Mouse (Mus musculus): ENCODE results near the gene Asl. TPM values are rescaled to one million over a fixed set of nuclear protein-coding genes. Genes with fewer than 3 reads are reported as not detected.

Asl gene
- total and polyA plus RNA-seq, 2 experiments from 2014 or later, result 15.9 to 21.1 TPM

GRCm38 (mm10) chr5:130051073-130051860 is 22.2 kb upstream of the Asl start:
- H3K27ac ChIP-seq (ENCODE audit: low read depth), result no peak overlapping the region
- no peak overlapping the region for H3K4me2 ChIP-seq (ENCODE audit: low read depth, low read length)
- no peak overlapping the region for H3K4me3 ChIP-seq (ENCODE audit: low read depth, low read length)
- ATAC-seq (ENCODE audit: insufficient read depth, low read depth) (no peak), DNase-seq (ENCODE audit: low spot score) (no peak)
- H3K4me1 ChIP-seq (ENCODE audit: control insufficient read depth, insufficient read depth), result no peaks in the 10 kb centered on the region
- peaks cover 22% of the 10 kb centered on the region; the same call in 1 of the 2 replicates for H3K36me3 ChIP-seq (replicated peaks; ENCODE audit: control insufficient read depth, insufficient read depth, low read length)
- H3K27me3 ChIP-seq (ENCODE audit: control insufficient read depth, insufficient read depth, low read length), result peaks cover 27% of the 10 kb centered on the region
- H3K9ac ChIP-seq (replicated peaks; ENCODE audit: low read depth, low read length), result no peak overlapping the region
- no peak for TF ChIP-seq EP300 (IDR thresholded peaks at IDR 0.05; ENCODE audit: low read depth)
- TF ChIP-seq CTCF (IDR thresholded peaks at IDR 0.05; ENCODE audit: low read depth), result no peak
- no peaks in the 10 kb centered on the region for H3K9me3 ChIP-seq (replicated peaks; ENCODE audit: control insufficient read depth, low read length)
- 91% methylated on average over 15 of the region's 15 CpGs for WGBS

- TF ChIP-seq EP300 (IDR thresholded peaks at IDR 0.05; ENCODE audit: low read depth) (no peak), CTCF (IDR thresholded peaks at IDR 0.05; ENCODE audit: low read depth) (no peak)
- no peak overlapping the region for H3K9ac ChIP-seq (replicated peaks; ENCODE audit: low read depth, low read length)
- H3K9me3 ChIP-seq (replicated peaks; ENCODE audit: control insufficient read depth, low read length), result no peaks in the 10 kb centered on the region
- peaks cover 22% of the 10 kb centered on the region; the same call in 1 of the 2 replicates for H3K36me3 ChIP-seq (replicated peaks; ENCODE audit: control insufficient read depth, insufficient read depth, low read length)
- ATAC-seq (ENCODE audit: insufficient read depth, low read depth) (no peak), DNase-seq (ENCODE audit: low spot score) (no peak)
- no peak overlapping the region for H3K4me3 ChIP-seq (ENCODE audit: low read depth, low read length)
- no peak overlapping the region for H3K27ac ChIP-seq (ENCODE audit: low read depth)
- 62% methylated on average over 6 of the region's 6 CpGs for WGBS
- peaks cover 29% of the 10 kb centered on the region for H3K27me3 ChIP-seq (ENCODE audit: control insufficient read depth, insufficient read depth, low read length)
- H3K4me2 ChIP-seq (ENCODE audit: low read depth, low read length), result no peak overlapping the region
- H3K4me1 ChIP-seq (ENCODE audit: control insufficient read depth, insufficient read depth), result no peaks in the 10 kb centered on the region
These were observed 21.4 kb upstream of the Asl start for GRCm38 (mm10) chr5:130050416-130050815.

DNA sequence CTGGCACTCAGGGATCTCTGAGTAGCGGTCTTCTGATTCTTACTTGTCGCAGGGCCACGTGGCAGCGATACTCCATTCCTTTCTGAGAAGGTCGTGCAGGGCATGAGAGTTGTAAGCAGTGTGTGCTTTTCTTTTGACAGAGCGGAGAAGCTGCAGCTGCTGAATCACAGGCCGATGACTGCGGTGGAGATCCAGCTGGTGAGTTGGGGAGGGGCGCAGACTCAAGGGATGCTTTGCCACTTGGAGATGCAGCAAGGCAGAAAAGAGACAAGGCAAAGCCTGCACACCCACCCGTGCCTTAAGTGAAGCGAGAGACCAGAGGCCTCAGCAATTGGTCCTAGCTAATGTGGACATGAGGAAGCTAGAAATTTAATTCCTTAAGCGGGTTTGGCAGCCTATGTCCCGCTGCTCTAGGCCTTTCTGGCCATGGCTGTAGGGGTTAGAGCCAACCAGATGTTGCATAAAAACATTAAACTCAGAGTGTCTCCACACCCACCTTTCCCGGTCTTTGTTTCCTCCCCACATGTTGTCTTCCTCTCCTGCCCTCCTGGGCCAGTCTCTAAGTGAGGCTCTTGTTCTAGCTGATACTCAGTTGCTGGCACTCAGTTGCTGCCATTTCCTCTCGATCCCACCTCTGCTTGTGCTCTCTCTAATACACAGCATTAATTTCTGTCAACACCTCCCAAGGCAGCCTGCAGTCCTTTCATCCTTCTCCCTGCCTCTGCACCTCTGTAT is 19.9 kb upstream of the Asl start:
- TF ChIP-seq CTCF (IDR thresholded peaks at IDR 0.05; ENCODE audit: low read depth) (no peak), EP300 (IDR thresholded peaks at IDR 0.05; ENCODE audit: low read depth) (no peak)
- H3K4me1 ChIP-seq (ENCODE audit: control insufficient read depth, insufficient read depth), result no peaks in the 10 kb centered on the region
- H3K27me3 ChIP-seq (ENCODE audit: control insufficient read depth, insufficient read depth, low read length), result peaks cover 30% of the 10 kb centered on the region
- H3K9ac ChIP-seq (replicated peaks; ENCODE audit: low read depth, low read length), result no peak overlapping the region
- 79% methylated on average over 15 of the region's 15 CpGs for WGBS
- DNase-seq (ENCODE audit: low spot score) (no peak), ATAC-seq (ENCODE audit: insufficient read depth, low read depth) (no peak)
- no peaks in the 10 kb centered on the region for H3K9me3 ChIP-seq (replicated peaks; ENCODE audit: control insufficient read depth, low read length)
- H3K4me2 ChIP-seq (ENCODE audit: low read depth, low read length), result no peak overlapping the region
- H3K4me3 ChIP-seq (ENCODE audit: low read depth, low read length), result no peak overlapping the region
- peaks cover 23% of the 10 kb centered on the region for H3K36me3 ChIP-seq (replicated peaks; ENCODE audit: control insufficient read depth, insufficient read depth, low read length)
- peak overlapping the region; percentile 27; the same call in 1 of the 2 replicates for H3K27ac ChIP-seq (ENCODE audit: low read depth)

- TF ChIP-seq EP300 (IDR thresholded peaks at IDR 0.05; ENCODE audit: low read depth) (no peak), CTCF (IDR thresholded peaks at IDR 0.05; ENCODE audit: low read depth) (no peak)
- no peak overlapping the region for H3K9ac ChIP-seq (replicated peaks; ENCODE audit: low read depth, low read length)
- DNase-seq (ENCODE audit: low spot score) (no peak), ATAC-seq (ENCODE audit: insufficient read depth, low read depth) (no peak)
- WGBS, result 69% methylated on average over 6 of the region's 6 CpGs
- H3K9me3 ChIP-seq (replicated peaks; ENCODE audit: control insufficient read depth, low read length), result no peaks in the 10 kb centered on the region
- no peak overlapping the region for H3K4me2 ChIP-seq (ENCODE audit: low read depth, low read length)
- H3K4me1 ChIP-seq (ENCODE audit: control insufficient read depth, insufficient read depth), result no peaks in the 10 kb centered on the region
- H3K27ac ChIP-seq (ENCODE audit: low read depth), result no peak overlapping the region
- H3K4me3 ChIP-seq (ENCODE audit: low read depth, low read length), result no peak overlapping the region
- H3K27me3 ChIP-seq (ENCODE audit: control insufficient read depth, insufficient read depth, low read length), result peaks cover 37% of the 10 kb centered on the region
- H3K36me3 ChIP-seq (replicated peaks; ENCODE audit: control insufficient read depth, insufficient read depth, low read length), result peaks cover 37% of the 10 kb centered on the region
These were observed 18.0 kb upstream of the Asl start for GRCm38 (mm10) chr5:130047013-130047412.

DNA sequence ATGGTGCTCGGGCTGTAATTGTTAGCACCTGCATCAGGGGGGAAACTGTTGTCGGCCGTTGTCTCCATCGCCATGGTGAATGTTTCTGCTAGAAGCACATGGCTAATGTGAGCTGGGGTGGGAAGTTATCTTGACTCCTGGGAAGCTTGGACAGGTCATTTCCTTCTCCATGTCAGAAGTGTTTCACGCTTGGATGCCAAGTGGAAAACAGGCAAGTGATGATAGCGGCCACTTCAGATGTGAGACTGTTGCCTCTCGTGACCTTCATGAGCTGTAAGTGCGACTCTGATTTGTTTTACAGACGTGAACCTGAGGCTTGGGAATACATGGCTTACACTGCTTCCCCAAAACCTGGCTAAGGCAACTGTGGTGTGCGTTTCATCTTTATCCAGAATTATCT is 17.5 kb upstream of the Asl start:
- TF ChIP-seq EP300 (IDR thresholded peaks at IDR 0.05; ENCODE audit: low read depth) (no peak), CTCF (IDR thresholded peaks at IDR 0.05; ENCODE audit: low read depth) (no peak)
- 25% methylated on average over 10 of the region's 10 CpGs for WGBS
- Histone ChIP-seq H3K4me1 (ENCODE audit: control insufficient read depth, insufficient read depth) (no peaks in the 10 kb centered on the region), H3K9me3 (replicated peaks; ENCODE audit: control insufficient read depth, low read length) (no peaks in the 10 kb centered on the region), H3K4me3 (ENCODE audit: low read depth, low read length) (no peak overlapping the region), H3K9ac (replicated peaks; ENCODE audit: low read depth, low read length) (no peak overlapping the region), H3K27ac (ENCODE audit: low read depth) (no peak overlapping the region), H3K36me3 (replicated peaks; ENCODE audit: control insufficient read depth, insufficient read depth, low read length) (peaks cover 41% of the 10 kb centered on the region), H3K27me3 (ENCODE audit: control insufficient read depth, insufficient read depth, low read length) (peaks cover 36% of the 10 kb centered on the region), H3K4me2 (ENCODE audit: low read depth, low read length) (no peak overlapping the region)
- peak; percentile 82 for ATAC-seq (ENCODE audit: insufficient read depth, low read depth)
- DNase-seq (ENCODE audit: low spot score), result peak; percentile 81
